Mouse (Mus musculus) heart, postnatal 0 days (tissue): ENCODE data around the gene Map2k6.

Experiments
- CTCF ChIP-seq: IDR thresholded peaks from 2 replicates; pipeline ENCODE4 v1.5.1; 2016; ENCODE audit warnings: antibody characterized with exemption, control low read depth, low read depth
- EP300 ChIP-seq: IDR thresholded peaks from 2 replicates; pipeline ENCODE4 v1.6.1; 2016; ENCODE audit warnings: antibody characterized with exemption, low read depth

- TF ChIP-seq CTCF (no peak), EP300 (no peak)
Measured at GRCm38 (mm10) chr11:110372266-110372954, 26.5 kb upstream of the Map2k6 start.
